Mouse (Mus musculus) testis, adult 2 months (tissue): Measurements from ENCODE around the gene Slc4a2.

ENCODE experiments used
- CTCF ChIP-seq: fragments of 200-500 bp; IDR thresholded peaks from 2 replicates; pipeline ENCODE4 v1.5.1; 2012; ENCODE audit warnings: low read depth, mild to moderate bottlenecking, inconsistent platforms, low read length, moderate library complexity; ENCODE audit not compliant: control insufficient read depth, insufficient read depth, insufficient replicate concordance
- POLR2A ChIP-seq: fragments of 200-500 bp; IDR thresholded peaks from 2 replicates; pipeline ENCODE4 v1.6.1; 2012; ENCODE audit warnings: low read depth, mild to moderate bottlenecking, inconsistent platforms, low read length, moderate library complexity; ENCODE audit not compliant: control insufficient read depth

- TF ChIP-seq CTCF: no peak
- TF ChIP-seq POLR2A: no peak
Observed at GRCm38 (mm10) chr5:24424004-24424781, 556 bp downstream of the Slc4a2 start.
